Mouse (Mus musculus) gastrocnemius, postnatal 10 days (tissue): ENCODE data around the gene Arl2bp. TPM values are rescaled to one million over a fixed set of nuclear protein-coding genes. Genes with fewer than 3 reads are reported as not detected.

Experiments
- DNase-seq: peaks from one replicate; pipeline ENCODE4 v3.0.0; 2021; ENCODE audit warnings: mixed read lengths
- long read RNA-seq, 2 experiments: library from polyadenylated mRNA; stranded (forward); transcript quantifications; one replicate each; pipeline ENCODE4 v2.0.0; 2021
- total RNA-seq, 2 experiments: library from RNA; stranded (reverse); gene quantifications; 2 replicates each; pipeline ENCODE4 v1.2.3; 2021

Arl2bp gene
- total RNA-seq, result 10 to 100 TPM; 73.8 to 76.3 TPM
- long read RNA-seq, experiment 1, transcript Arl2bp-202 (6 exons, 1,133 nt), result major isoform, 8 of 14 reads
- long read RNA-seq, experiment 1, partial matches to known transcripts, result 0 of 14 reads
- long read RNA-seq, experiment 1, other reads (novel, unspliced or antisense), result 5 of 14 reads
- long read RNA-seq, experiment 2, transcript Arl2bp-202 (6 exons, 1,133 nt), result major isoform, 6 of 8 reads
- long read RNA-seq, experiment 2, partial matches to known transcripts, result 0 of 8 reads
- long read RNA-seq, experiment 2, other reads (novel, unspliced or antisense), result 1 of 8 reads

- peak; percentile 93 for DNase-seq
Measured at GRCm38 (mm10) chr8:94666456-94667308, at the start of gene Arl2bp. Arl2bp (plus strand) TSS chr8:94666600.

- no peak for DNase-seq
Measured at GRCm38 (mm10) chr8:94624885-94625284, 41.5 kb upstream of the Arl2bp start.

DNA sequence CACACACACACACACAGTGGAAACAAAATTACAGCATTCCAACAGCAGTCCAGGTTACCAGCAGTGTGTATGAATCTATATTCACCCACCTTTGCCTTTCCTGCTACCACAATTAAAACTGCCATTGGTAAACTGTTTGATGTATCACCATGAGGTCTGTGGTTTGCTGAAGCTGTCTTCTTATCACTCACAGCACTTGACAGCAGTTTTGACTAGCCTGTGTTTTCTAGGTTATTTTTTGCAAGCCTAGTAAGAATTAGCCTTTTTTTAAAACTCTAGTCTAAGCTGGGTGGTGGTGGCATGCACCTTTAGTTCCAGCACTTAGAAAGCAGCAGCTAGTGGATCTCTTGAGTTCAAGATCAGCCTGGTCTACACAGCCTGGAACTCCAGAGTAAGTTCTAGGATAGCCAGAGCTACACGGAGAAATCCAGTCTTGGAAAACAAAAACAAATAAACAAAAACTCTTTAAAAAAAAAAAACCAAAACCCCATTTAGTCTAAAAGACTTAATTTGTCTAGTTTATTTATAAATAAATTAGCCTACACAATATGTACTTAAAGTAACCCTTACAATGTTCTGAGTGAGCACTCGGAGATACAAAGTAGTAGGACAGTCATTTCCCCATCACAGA, 32.7 kb upstream of the Arl2bp start:
- no peak for DNase-seq

GRCm38 (mm10) chr8:94634211-94634610, 32.2 kb upstream of the Arl2bp start:
- no peak for DNase-seq

DNA sequence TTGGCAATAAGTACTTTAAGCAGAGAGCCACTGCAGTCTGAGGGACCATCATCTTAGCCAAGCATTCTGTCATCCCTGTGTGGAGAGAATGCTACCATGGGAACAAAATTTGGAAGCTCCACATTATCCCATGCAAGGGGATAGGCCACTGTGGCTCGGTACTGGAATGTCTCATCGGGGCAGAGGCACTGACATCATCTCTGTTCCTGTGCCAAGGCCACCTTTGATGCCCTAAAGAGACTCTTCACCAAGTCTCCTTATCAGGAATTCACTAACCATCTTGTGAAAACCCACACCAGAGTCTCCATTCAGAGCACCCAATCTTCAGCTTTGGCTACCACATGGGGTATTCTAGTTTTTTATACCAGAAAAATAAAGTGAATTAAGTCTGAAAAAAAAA, 25.2 kb upstream of the Arl2bp start:
- DNase-seq, result no peak

DNA sequence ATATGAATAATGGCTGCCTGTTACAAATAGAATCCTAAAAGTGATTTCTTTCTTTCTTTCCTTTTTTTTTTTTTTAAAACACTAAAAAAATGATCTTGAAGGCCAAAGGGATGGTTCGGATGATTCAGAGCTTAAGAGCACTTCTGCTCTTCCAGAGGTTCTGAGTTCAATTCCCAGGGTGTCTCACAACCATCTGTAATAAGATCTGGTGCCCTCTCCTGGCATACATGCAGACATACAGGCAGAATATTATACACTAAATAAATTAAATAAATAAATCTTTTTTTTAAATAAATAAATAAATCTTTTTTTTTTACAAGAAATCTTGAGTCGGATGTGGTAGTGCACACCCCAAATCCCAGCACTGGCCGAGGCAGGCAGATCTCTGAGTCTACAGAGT, 24.5 kb upstream of the Arl2bp start:
- DNase-seq, result no peak

DNA sequence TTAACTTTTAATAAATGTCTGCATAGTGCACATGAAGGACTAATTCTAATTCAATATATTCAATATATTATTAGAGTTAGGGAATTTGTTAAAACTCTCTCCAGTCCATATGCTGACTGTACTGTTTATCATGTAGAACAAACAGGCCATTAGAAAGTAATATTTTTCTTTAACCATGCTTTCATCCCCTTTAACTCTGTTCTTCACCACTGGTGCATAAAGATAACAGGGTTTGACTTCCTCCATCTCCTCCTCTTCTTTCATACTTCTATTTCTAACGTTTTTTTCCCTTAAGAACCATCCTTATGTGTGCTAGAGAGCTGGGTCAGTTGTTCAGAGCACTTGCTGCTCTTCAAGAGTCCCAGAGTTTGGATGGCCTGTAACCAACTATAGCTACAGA, 21.2 kb upstream of the Arl2bp start:
- no peak for DNase-seq

DNA sequence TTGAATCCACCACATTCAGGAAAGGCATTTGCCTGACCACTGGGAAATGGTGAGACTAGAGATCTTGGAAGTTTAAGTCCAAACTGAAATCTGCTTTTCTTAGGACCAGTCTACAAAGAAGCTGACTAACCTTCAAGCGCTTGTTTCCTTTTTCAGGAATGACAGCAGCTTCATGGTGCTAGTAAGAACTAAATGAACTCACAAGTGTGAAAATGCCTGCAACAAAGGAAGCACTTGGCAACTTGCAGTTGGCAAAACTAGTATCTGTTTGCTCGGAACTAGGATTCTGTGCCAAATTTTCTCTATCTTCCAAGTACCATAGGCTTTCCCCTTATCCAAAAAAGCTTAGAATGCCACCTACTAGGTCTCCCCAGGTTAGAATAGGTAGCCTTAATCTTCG, 20.2 kb upstream of the Arl2bp start:
- DNase-seq, result no peak

DNA sequence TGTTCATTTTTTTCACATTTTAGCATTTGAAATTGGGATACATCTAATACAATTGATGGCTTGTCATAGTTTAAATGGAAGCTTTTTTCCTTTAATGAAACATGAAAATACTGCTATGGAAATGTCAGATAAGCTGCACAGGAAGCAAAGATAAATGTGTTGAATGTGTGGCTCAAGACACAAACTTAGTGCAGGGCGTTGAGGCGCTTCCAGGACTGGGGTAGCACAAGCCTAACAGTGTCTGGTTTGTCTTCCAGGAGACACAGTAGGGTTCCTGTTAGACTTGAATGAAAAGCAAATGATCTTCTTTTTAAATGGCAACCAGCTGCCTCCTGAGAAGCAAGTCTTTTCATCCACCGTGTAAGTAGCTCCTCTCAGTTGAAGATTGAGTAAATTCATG, 16.9 kb upstream of the Arl2bp start:
- no peak for DNase-seq

DNA sequence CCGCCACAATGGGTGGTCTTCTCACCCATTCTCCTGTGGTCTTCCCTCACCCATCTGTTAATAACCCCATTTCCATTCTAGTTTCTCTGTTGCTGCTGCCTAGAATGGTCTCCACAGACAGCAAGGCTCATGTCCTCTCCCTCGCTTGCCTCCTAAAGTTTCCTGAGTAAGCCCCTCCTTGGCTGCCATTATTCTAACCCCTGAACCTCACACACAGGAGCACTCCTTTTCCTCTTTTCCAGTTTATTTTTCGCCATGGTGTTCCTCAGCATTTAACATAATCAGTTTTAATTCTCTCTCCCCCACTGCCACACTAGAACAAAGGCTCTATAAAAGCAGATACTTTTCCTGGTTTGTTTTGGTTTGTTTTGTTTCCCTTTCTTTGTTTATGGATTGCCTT, 13.4 kb upstream of the Arl2bp start:
- no peak for DNase-seq

DNA sequence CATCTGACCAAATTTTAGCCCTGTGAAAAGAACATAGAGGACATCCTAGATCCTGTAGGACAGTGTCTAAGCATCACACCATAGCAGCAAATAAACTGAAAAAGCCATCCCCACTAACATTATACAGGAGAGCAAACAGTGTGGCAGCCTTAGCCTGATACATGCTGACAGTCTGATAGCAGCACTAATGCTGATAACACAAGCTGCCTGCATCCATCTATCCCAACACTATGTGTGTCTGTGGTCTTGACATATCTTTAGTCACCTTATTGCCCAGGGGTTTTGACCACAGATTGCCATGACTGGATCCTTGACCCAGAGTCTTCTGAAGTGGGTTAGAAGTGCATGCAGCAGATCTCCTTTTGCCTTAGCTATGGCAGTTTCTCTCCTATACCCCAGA, 11.4 kb upstream of the Arl2bp start:
- no peak for DNase-seq

DNA sequence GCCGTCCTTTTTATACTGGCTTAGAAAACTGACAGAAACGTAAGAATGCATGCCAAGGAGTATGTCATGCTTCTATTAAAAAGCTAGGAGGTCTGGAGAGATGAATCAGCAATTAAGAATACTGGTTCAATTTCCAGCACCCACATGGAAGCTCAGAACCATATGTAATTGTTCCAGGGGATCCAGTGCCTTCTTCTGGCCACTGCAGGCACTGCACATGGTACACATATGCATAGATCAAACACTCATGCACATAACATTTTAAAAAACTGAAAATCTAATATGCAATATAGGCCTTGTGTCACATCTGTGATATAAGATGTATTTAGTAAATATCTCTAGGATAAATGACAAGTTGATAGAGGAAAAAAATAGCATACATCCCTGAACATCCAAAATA, 8.4 kb upstream of the Arl2bp start:
- no peak for DNase-seq

DNA sequence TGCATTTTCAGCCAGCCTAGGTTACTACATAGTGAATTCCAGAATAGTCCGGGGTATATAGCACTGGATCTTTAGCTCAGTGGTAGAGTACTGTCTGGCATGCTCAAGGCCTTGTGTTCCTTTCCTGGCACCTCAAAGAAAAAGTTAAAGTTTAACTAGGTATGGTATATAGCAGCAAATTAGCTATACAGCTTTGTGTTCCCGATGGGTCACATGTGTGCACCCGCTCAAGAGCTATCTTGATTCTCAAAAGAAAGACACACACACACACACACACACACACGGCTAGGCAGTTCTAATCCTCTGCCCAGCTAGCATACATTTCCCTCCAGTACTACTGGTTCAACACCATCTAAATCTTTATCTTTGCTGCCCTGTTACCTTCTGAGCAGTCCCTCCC, 6.0 kb upstream of the Arl2bp start:
- no peak for DNase-seq

- no peak for DNase-seq
Measured at GRCm38 (mm10) chr8:94664722-94665121, 1.7 kb upstream of the Arl2bp start.

DNA sequence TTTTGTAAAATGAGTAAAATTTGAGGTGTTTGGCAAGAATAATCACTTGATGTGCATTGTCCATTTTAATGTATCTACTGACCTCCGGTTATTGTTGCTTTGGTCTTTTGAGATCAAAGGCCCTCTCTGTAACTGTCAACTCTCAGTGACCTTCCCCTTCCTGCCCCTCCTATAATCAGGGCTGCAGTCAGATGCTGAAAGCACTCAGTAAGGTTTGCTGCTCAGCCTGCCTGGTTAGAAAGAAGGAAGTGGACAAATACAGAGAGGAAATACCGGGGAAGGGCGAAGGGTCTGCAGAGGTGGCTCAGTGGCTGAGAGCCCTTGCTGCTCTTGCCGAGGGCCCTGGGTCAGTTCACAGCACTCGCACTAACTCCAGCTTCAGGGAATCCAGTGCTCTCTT, 8.0 kb downstream of the Arl2bp start:
- DNase-seq, result no peak

GRCm38 (mm10) chr8:94675923-94676322, 9.5 kb downstream of the Arl2bp start:
- no peak for DNase-seq

DNA sequence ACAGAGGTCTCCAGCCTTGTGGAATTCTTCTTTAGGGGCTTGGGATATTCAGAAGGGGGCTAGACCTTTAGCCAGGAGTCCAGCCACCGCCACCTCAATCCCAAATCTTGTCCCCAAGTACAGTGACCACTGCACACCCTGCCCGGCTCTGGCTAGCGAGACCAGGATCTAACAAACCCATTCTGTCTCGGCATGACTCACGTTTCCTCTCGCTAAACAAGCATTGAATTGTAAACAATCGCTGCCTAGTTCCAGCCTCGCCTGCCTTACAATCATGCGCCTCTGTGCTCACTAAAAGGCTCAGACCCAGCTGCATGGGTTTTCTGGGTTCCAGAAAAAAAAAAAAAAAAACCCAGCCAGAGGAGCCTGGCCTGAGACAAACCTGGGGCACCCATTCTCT, 12.2 kb downstream of the Arl2bp start:
- DNase-seq, result no peak

DNA sequence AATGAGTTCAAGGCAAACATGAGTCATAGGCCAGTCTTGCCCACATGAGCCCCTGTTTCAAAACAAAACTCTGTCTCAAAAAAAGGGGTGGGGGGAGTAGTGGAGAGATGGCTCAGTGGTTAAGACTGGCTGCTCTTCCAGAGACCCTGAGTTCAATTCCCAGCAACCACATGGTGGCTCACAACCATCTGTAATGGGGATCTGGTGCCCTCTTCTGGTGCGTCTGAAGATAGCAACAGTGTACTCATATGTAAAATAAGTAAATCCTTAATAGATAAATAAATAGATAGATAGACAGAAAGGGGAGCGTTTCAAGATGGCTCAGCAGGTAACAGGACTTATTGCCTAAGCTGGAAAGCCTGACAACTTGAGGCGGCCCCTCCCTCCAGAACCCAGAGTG, 14.0 kb downstream of the Arl2bp start:
- DNase-seq, result no peak

DNA sequence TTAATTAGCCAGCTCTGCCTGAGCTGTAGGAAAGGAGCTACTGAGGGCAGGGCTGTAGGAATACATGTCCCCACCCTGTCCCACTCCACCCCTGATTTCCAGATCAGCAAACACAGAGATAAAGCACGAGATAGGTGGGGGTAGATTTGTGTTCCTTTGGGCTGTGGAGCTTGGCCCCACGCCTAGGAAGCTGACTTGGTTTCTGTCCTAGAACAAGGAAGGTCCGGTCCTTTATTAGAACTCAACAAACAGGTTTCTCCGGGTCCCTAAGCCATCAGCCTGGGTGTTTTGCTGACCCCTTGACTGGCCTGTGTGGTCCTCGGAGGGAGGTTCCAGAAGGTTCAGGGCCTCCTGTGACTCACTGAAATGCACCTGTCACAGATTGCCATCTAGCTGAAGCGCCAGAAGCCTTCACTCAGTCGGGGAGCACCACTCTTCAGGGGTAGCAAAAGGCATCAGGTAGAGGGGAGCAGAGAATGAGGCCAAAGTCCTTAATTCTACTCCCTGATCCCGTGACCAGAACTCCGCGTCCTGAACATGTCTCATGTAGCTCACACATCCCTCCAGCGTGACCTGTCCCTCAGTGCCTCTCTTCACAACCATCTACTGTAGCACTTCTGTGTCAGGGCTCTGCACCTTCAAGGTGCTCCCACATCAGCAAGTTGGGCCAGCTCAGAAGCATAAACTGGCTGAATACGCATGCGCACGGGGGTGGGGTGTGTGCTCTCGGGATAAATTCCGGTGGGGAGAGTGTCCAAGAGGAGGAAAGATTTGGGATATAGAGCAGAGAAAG, 16.5 kb downstream of the Arl2bp start:
- no peak for DNase-seq

- no peak for DNase-seq
Measured at GRCm38 (mm10) chr8:94684287-94684686, 17.9 kb downstream of the Arl2bp start.

DNA sequence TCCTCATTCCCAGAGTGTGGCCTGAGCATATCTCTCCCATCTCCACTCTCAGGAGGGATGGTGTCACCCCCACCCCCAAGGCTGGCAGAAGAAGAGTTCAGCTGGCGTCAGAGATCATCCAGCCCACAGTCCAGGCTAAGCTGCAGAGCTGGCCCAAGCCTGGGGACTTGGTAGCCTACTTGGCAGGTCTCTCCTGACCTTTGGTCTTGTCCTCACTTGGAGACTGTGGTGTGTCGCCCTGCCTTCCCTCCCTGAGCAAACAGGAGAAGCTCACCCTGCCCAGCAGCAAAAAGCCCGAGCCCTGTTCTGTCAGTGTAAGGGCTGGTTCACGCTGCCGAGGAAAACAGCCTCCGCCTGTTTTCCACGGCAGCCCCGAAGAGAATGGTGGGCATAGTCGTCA, 19.6 kb downstream of the Arl2bp start:
- no peak for DNase-seq

DNA sequence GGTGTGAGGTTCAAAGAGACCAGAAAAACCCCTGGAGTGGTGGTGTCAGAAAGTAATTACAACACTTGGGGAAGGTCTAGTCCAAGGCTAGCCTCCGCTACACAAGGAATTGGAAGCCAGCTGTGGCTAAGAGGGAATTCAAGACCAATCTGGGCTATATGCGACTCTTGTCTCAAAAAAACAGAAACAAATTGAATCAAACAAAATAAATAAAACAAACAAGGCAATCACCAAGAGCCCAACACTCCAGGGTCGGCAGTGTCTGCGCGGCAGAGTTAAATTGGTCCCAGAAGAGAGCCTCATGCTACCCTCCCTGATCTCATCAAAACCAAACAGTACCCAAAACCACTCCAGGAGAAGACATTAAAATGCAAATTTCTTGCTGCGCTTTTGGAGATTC, 28.3 kb downstream of the Arl2bp start:
- no peak for DNase-seq
